Mouse (Mus musculus) gastrocnemius, postnatal 25 days (tissue): ENCODE results near the gene Ptpn11. TPM values are rescaled to one million over a fixed set of nuclear protein-coding genes. Genes with fewer than 3 reads are reported as not detected.

Source experiments
- DNase-seq: peaks from one replicate; pipeline ENCODE4 v3.0.0; 2022
- total RNA-seq, 2 experiments: library from RNA; stranded (reverse); gene quantifications; 1 replicate in 1 of 2; 2 replicates in 1 of 2; pipeline ENCODE4 v1.2.3; 2021

Gene Ptpn11
- total RNA-seq, 2 experiments from 2014 or later, result 65.5 to 75.5 TPM

GRCm38 (mm10) chr5:121184375-121184774 is 6.8 kb downstream of the Ptpn11 start:
- no peak for DNase-seq

- no peak for DNase-seq
These were observed 7.9 kb downstream of the Ptpn11 start for GRCm38 (mm10) chr5:121183269-121183668.

- no peak for DNase-seq
These were observed 11.9 kb downstream of the Ptpn11 start for GRCm38 (mm10) chr5:121179077-121179857.

- DNase-seq, result no peak
These were observed 18.4 kb downstream of the Ptpn11 start for GRCm38 (mm10) chr5:121172835-121173234.

GRCm38 (mm10) chr5:121169588-121169987 is 21.6 kb downstream of the Ptpn11 start:
- DNase-seq, result no peak

- DNase-seq, result no peak
These were observed 24.3 kb downstream of the Ptpn11 start for GRCm38 (mm10) chr5:121166884-121167283.

- no peak for DNase-seq
These were observed 28.3 kb downstream of the Ptpn11 start for GRCm38 (mm10) chr5:121162923-121163322.

- DNase-seq, result no peak
These were observed 28.9 kb downstream of the Ptpn11 start for GRCm38 (mm10) chr5:121162285-121162684.

- DNase-seq, result no peak
These were observed 32.2 kb downstream of the Ptpn11 start for GRCm38 (mm10) chr5:121158966-121159365.

- no peak for DNase-seq
These were observed 33.7 kb downstream of the Ptpn11 start for GRCm38 (mm10) chr5:121157489-121157888.

GRCm38 (mm10) chr5:121157017-121157416 is 34.2 kb downstream of the Ptpn11 start:
- DNase-seq, result no peak

GRCm38 (mm10) chr5:121156121-121156520 is 35.1 kb downstream of the Ptpn11 start:
- no peak for DNase-seq

- no peak for DNase-seq
These were observed 40.5 kb downstream of the Ptpn11 start for GRCm38 (mm10) chr5:121150684-121151083.

- DNase-seq, result no peak
These were observed 42.0 kb downstream of the Ptpn11 start for GRCm38 (mm10) chr5:121149246-121149645.

- peak; percentile 37 for DNase-seq
These were observed 44.9 kb downstream of the Ptpn11 start for GRCm38 (mm10) chr5:121146275-121146674.

- no peak for DNase-seq
These were observed 45.6 kb downstream of the Ptpn11 start for GRCm38 (mm10) chr5:121145609-121146008.

- no peak for DNase-seq
These were observed 46.6 kb downstream of the Ptpn11 start for GRCm38 (mm10) chr5:121144441-121145238.

- DNase-seq, result no peak
These were observed 48.6 kb downstream of the Ptpn11 start for GRCm38 (mm10) chr5:121142431-121143119.

- no peak for DNase-seq
These were observed 50.9 kb downstream of the Ptpn11 start for GRCm38 (mm10) chr5:121140276-121140675.

- no peak for DNase-seq
These were observed 54.1 kb downstream of the Ptpn11 start for GRCm38 (mm10) chr5:121137125-121137524.

GRCm38 (mm10) chr5:121131801-121132200 is 59.4 kb downstream of the Ptpn11 start:
- no peak for DNase-seq

- DNase-seq, result no peak
These were observed 61.9 kb downstream of the Ptpn11 start for GRCm38 (mm10) chr5:121129254-121129653.

GRCm38 (mm10) chr5:121126051-121126450 is 65.1 kb downstream of the Ptpn11 start:
- no peak for DNase-seq
